Mouse (Mus musculus): ENCODE measurements around the gene Clint1. TPM values are rescaled to one million over a fixed set of nuclear protein-coding genes. Genes with fewer than 3 reads are reported as not detected.
"Not testable (repeated sequence)": the region's sequence is repeated elsewhere in the genome, so short reads cannot be mapped to it uniquely, and the experiment has no call there.

Gene Clint1
- polyA plus RNA-seq, 1 experiment from 2014 or later: 57.4 TPM

- Histone ChIP-seq H3K36me3 (peaks cover 49% of the 10 kb centered on the region), H3K27ac (no peak overlapping the region), H3K27me3 (no peaks in the 10 kb centered on the region), H3K4me3 (replicated peaks) (no peak overlapping the region), H3K4me1 (replicated peaks) (peaks cover 83% of the 10 kb centered on the region), H3K9ac (no peak overlapping the region), H3K4me2 (no peak overlapping the region), H3K9me3 (replicated peaks) (no peaks in the 10 kb centered on the region)
- WGBS (ENCODE audit: insufficient replicate concordance): 75% methylated on average over 3 of the region's 3 CpGs
- ATAC-seq (ENCODE audit: low read depth): no peak
- DNase-seq: no peak
These were observed 12.6 kb downstream of the Clint1 start for GRCm38 (mm10) chr11:45864409-45864808.

- Histone ChIP-seq H3K4me2 (no peak overlapping the region), H3K9me3 (replicated peaks) (no peaks in the 10 kb centered on the region), H3K9ac (no peak overlapping the region), H3K27me3 (no peaks in the 10 kb centered on the region), H3K4me1 (replicated peaks) (peaks cover 84% of the 10 kb centered on the region), H3K27ac (no peak overlapping the region), H3K4me3 (replicated peaks) (no peak overlapping the region), H3K36me3 (peaks cover 47% of the 10 kb centered on the region)
- WGBS (ENCODE audit: insufficient replicate concordance): 91% methylated on average over 2 of the region's 2 CpGs
- ATAC-seq (ENCODE audit: low read depth): no peak
- no peak for DNase-seq
These were observed 14.0 kb downstream of the Clint1 start for GRCm38 (mm10) chr11:45865861-45866260.

GRCm38 (mm10) chr11:45866534-45866933, 14.7 kb downstream of the Clint1 start:
- Histone ChIP-seq H3K4me3 (replicated peaks) (no peak overlapping the region), H3K9ac (no peak overlapping the region), H3K9me3 (replicated peaks) (no peaks in the 10 kb centered on the region), H3K27ac (no peak overlapping the region), H3K36me3 (peaks cover 47% of the 10 kb centered on the region), H3K4me2 (no peak overlapping the region), H3K4me1 (replicated peaks) (peaks cover 82% of the 10 kb centered on the region), H3K27me3 (no peaks in the 10 kb centered on the region)
- DNase-seq (no peak), ATAC-seq (ENCODE audit: low read depth) (no peak)
- WGBS (ENCODE audit: insufficient replicate concordance): 83% methylated on average over 4 of the region's 4 CpGs

GRCm38 (mm10) chr11:45873666-45874065, 21.8 kb downstream of the Clint1 start:
- no peak overlapping the region for H3K27ac ChIP-seq
- H3K27me3 ChIP-seq: no peaks in the 10 kb centered on the region
- no peaks in the 10 kb centered on the region for H3K9me3 ChIP-seq (replicated peaks)
- no peak overlapping the region for H3K9ac ChIP-seq
- H3K4me3 ChIP-seq (replicated peaks): no peak overlapping the region
- peaks cover 59% of the 10 kb centered on the region for H3K4me1 ChIP-seq (replicated peaks)
- DNase-seq: no peak
- H3K4me2 ChIP-seq: no peak overlapping the region
- peak; percentile 16; the same call in 1 of the 2 replicates for ATAC-seq (ENCODE audit: low read depth)
- peaks cover 59% of the 10 kb centered on the region for H3K36me3 ChIP-seq
- 57% methylated on average over 1 of the region's 1 CpGs for whole genome bisulfite sequencing (ENCODE audit: insufficient replicate concordance)

GRCm38 (mm10) chr11:45874251-45874650, 22.4 kb downstream of the Clint1 start:
- WGBS (ENCODE audit: insufficient replicate concordance): 92% methylated on average over 6 of the region's 6 CpGs
- Histone ChIP-seq H3K27me3 (no peaks in the 10 kb centered on the region), H3K4me3 (replicated peaks) (no peak overlapping the region), H3K36me3 (peaks cover 58% of the 10 kb centered on the region), H3K4me1 (replicated peaks) (peaks cover 60% of the 10 kb centered on the region), H3K27ac (no peak overlapping the region), H3K9me3 (replicated peaks) (no peaks in the 10 kb centered on the region), H3K4me2 (no peak overlapping the region), H3K9ac (no peak overlapping the region)
- DNase-seq (no peak), ATAC-seq (ENCODE audit: low read depth) (no peak)

- DNase-seq (no peak), ATAC-seq (ENCODE audit: low read depth) (no peak)
- H3K27me3 ChIP-seq: no peaks in the 10 kb centered on the region
- H3K4me1 ChIP-seq (replicated peaks): peaks cover 60% of the 10 kb centered on the region
- H3K27ac ChIP-seq: no peak overlapping the region
- peaks cover 53% of the 10 kb centered on the region for H3K36me3 ChIP-seq
- no peak overlapping the region for H3K4me2 ChIP-seq
- H3K9me3 ChIP-seq (replicated peaks): no peaks in the 10 kb centered on the region
- no peak overlapping the region for H3K4me3 ChIP-seq (replicated peaks)
- H3K9ac ChIP-seq: no peak overlapping the region
- WGBS (ENCODE audit: insufficient replicate concordance): 87% methylated on average over 7 of the region's 7 CpGs
These were observed 23.6 kb downstream of the Clint1 start for GRCm38 (mm10) chr11:45875351-45875935.

- no peak overlapping the region for H3K4me3 ChIP-seq (replicated peaks)
- peaks cover 60% of the 10 kb centered on the region for H3K4me1 ChIP-seq (replicated peaks)
- peaks cover 52% of the 10 kb centered on the region for H3K36me3 ChIP-seq
- no peak overlapping the region for H3K4me2 ChIP-seq
- no peak for DNase-seq
- H3K9me3 ChIP-seq (replicated peaks): no peaks in the 10 kb centered on the region
- H3K27me3 ChIP-seq: no peaks in the 10 kb centered on the region
- no peak for ATAC-seq (ENCODE audit: low read depth)
- H3K9ac ChIP-seq: no peak overlapping the region
- H3K27ac ChIP-seq: no peak overlapping the region
- WGBS (ENCODE audit: insufficient replicate concordance): 85% methylated on average over 2 of the region's 2 CpGs
These were observed 24.2 kb downstream of the Clint1 start for GRCm38 (mm10) chr11:45876036-45876435.

- not testable (repeated sequence) for H3K27me3 ChIP-seq; H3K9ac ChIP-seq; ATAC-seq (ENCODE audit: low read depth); H3K4me2 ChIP-seq; H3K4me3 ChIP-seq (replicated peaks); DNase-seq; H3K9me3 ChIP-seq (replicated peaks)
- H3K4me1 ChIP-seq (replicated peaks): peaks cover 50% of the 10 kb centered on the region
- WGBS (ENCODE audit: insufficient replicate concordance): 73% methylated on average over 4 of the region's 4 CpGs
- peak overlapping the region; percentile 18; the same call in 1 of the 2 replicates for H3K27ac ChIP-seq
- H3K36me3 ChIP-seq: peaks cover 52% of the 10 kb centered on the region
These were observed 27.5 kb downstream of the Clint1 start for GRCm38 (mm10) chr11:45879366-45879765.

- Histone ChIP-seq H3K4me2 (no peak overlapping the region), H3K36me3 (peaks cover 56% of the 10 kb centered on the region), H3K27ac (peak overlapping the region; percentile 55; the same call in 1 of the 2 replicates), H3K27me3 (no peaks in the 10 kb centered on the region), H3K4me3 (replicated peaks) (no peak overlapping the region), H3K4me1 (replicated peaks) (peaks cover 55% of the 10 kb centered on the region), H3K9me3 (replicated peaks) (no peaks in the 10 kb centered on the region), H3K9ac (no peak overlapping the region)
- 76% methylated on average over 6 of the region's 6 CpGs for WGBS (ENCODE audit: insufficient replicate concordance)
- no peak for DNase-seq
- ATAC-seq (ENCODE audit: low read depth): 0 out of 2 replicates have a peak, but pooled peaks have one; percentile 20
These were observed 29.3 kb downstream of the Clint1 start for GRCm38 (mm10) chr11:45881026-45881682.

- 75% methylated on average over 5 of the region's 5 CpGs for WGBS (ENCODE audit: insufficient replicate concordance)
- H3K9me3 ChIP-seq (replicated peaks): no peaks in the 10 kb centered on the region
- H3K27me3 ChIP-seq: no peaks in the 10 kb centered on the region
- ATAC-seq (ENCODE audit: low read depth): no peak
- no peak overlapping the region for H3K4me2 ChIP-seq
- H3K27ac ChIP-seq: no peak overlapping the region
- H3K36me3 ChIP-seq: peaks cover 56% of the 10 kb centered on the region
- H3K4me1 ChIP-seq (replicated peaks): peaks cover 52% of the 10 kb centered on the region
- H3K4me3 ChIP-seq (replicated peaks): no peak overlapping the region
- no peak for DNase-seq
- 0 out of 2 replicates have a peak overlapping the region, but pooled peaks have one; percentile 19 for H3K9ac ChIP-seq
These were observed 29.8 kb downstream of the Clint1 start for GRCm38 (mm10) chr11:45881683-45882068.

GRCm38 (mm10) chr11:45883270-45883931, 31.6 kb downstream of the Clint1 start:
- no peak for DNase-seq
- 65% methylated on average over 8 of the region's 8 CpGs for WGBS (ENCODE audit: insufficient replicate concordance)
- no peak overlapping the region for H3K4me2 ChIP-seq
- H3K4me1 ChIP-seq (replicated peaks): peaks cover 47% of the 10 kb centered on the region
- peaks cover 69% of the 10 kb centered on the region for H3K36me3 ChIP-seq
- no peaks in the 10 kb centered on the region for H3K9me3 ChIP-seq (replicated peaks)
- no peaks in the 10 kb centered on the region for H3K27me3 ChIP-seq
- H3K9ac ChIP-seq: no peak overlapping the region
- no peak for ATAC-seq (ENCODE audit: low read depth)
- no peak overlapping the region for H3K27ac ChIP-seq
- no peak overlapping the region for H3K4me3 ChIP-seq (replicated peaks)

Measured in liver, embryonic 13.5 days (tissue).